Mouse (Mus musculus): ENCODE data around the gene Tmem184b.

Gene Tmem184b

GRCm38 (mm10) chr15:79370281-79370843 lies 33.0 kb downstream of the Tmem184b start:
- in situ Hi-C loops (cut with MboI; ENCODE audit: unreplicated experiment in 2 of 2) = loop anchor here in 1 of 2 experiments (5.0 to 10.0 kb wide), 3 partner anchors 53 to 106 kb away; no protein-coding TSS in a partner anchor

GRCm38 (mm10) chr15:79369452-79370280 lies 33.7 kb downstream of the Tmem184b start:
- in situ Hi-C loops (cut with MboI; ENCODE audit: unreplicated experiment in 2 of 2) = loop anchor here in 1 of 2 experiments (5.0 to 10.0 kb wide), 3 partner anchors 52 to 105 kb away; no protein-coding TSS in a partner anchor

- in situ Hi-C loops (cut with MboI; ENCODE audit: unreplicated experiment in 2 of 2) = no loop called here
Measured at GRCm38 (mm10) chr15:79368861-79369440, 34.4 kb downstream of the Tmem184b start.

GRCm38 (mm10) chr15:79368313-79368811 lies 35.0 kb downstream of the Tmem184b start:
- in situ Hi-C loops (cut with MboI; ENCODE audit: unreplicated experiment in 2 of 2) = no loop called here

- in situ Hi-C loops (cut with MboI; ENCODE audit: unreplicated experiment in 2 of 2) = no loop called here
Measured at GRCm38 (mm10) chr15:79366402-79366801, 37.0 kb downstream of the Tmem184b start.

GRCm38 (mm10) chr15:79365068-79365467 lies 38.3 kb downstream of the Tmem184b start:
- in situ Hi-C loops (cut with MboI; ENCODE audit: unreplicated experiment in 2 of 2) = no loop called here

- in situ Hi-C loops (cut with MboI; ENCODE audit: unreplicated experiment in 2 of 2) = loop anchor here in 1 of 2 experiments (5.0 kb wide), 1 partner anchor 42 kb away; no protein-coding TSS in a partner anchor
Measured at GRCm38 (mm10) chr15:79364120-79364519, 39.2 kb downstream of the Tmem184b start.

- in situ Hi-C loops (cut with MboI; ENCODE audit: unreplicated experiment in 2 of 2) = loop anchor here in 1 of 2 experiments (5.0 kb wide), 1 partner anchor 39 kb away; no protein-coding TSS in a partner anchor
Measured at GRCm38 (mm10) chr15:79361023-79361422, 42.3 kb downstream of the Tmem184b start.

- in situ Hi-C loops (cut with MboI; ENCODE audit: unreplicated experiment in 2 of 2) = loop anchor here in 1 of 2 experiments (5.0 kb wide), 1 partner anchor 38 kb away; no protein-coding TSS in a partner anchor
Measured at GRCm38 (mm10) chr15:79360371-79360770, 43.0 kb downstream of the Tmem184b start.

GRCm38 (mm10) chr15:79359954-79360353 lies 43.4 kb downstream of the Tmem184b start:
- in situ Hi-C loops (cut with MboI; ENCODE audit: unreplicated experiment in 2 of 2) = loop anchor here in 1 of 2 experiments (5.0 kb wide), 1 partner anchor 38 kb away; no protein-coding TSS in a partner anchor

- in situ Hi-C loops (cut with MboI; ENCODE audit: unreplicated experiment in 2 of 2) = no loop called here
Measured at GRCm38 (mm10) chr15:79357974-79358690, 45.2 kb downstream of the Tmem184b start.

- in situ Hi-C loops (cut with MboI; ENCODE audit: unreplicated experiment in 2 of 2) = no loop called here
Measured at GRCm38 (mm10) chr15:79357036-79357911, 46.1 kb downstream of the Tmem184b start.

- in situ Hi-C loops (cut with MboI; ENCODE audit: unreplicated experiment in 2 of 2) = no loop called here
Measured at GRCm38 (mm10) chr15:79356481-79356880, 46.9 kb downstream of the Tmem184b start.

- in situ Hi-C loops (cut with MboI; ENCODE audit: unreplicated experiment in 2 of 2) = no loop called here
Measured at GRCm38 (mm10) chr15:79354619-79355018, 48.8 kb downstream of the Tmem184b start.

- in situ Hi-C loops (cut with MboI; ENCODE audit: unreplicated experiment in 2 of 2) = no loop called here
Measured at GRCm38 (mm10) chr15:79353690-79354305, 49.6 kb downstream of the Tmem184b start.

- in situ Hi-C loops (cut with MboI; ENCODE audit: unreplicated experiment in 2 of 2) = no loop called here
Measured at GRCm38 (mm10) chr15:79352479-79352878, 50.9 kb downstream of the Tmem184b start.

- in situ Hi-C loops (cut with MboI; ENCODE audit: unreplicated experiment in 2 of 2) = no loop called here
Measured at GRCm38 (mm10) chr15:79351331-79351767, 52.0 kb downstream of the Tmem184b start.

- in situ Hi-C loops (cut with MboI; ENCODE audit: unreplicated experiment in 2 of 2) = no loop called here
Measured at GRCm38 (mm10) chr15:79350866-79351265, 52.5 kb downstream of the Tmem184b start.

GRCm38 (mm10) chr15:79348651-79349050 lies 54.7 kb downstream of the Tmem184b start:
- in situ Hi-C loops (cut with MboI; ENCODE audit: unreplicated experiment in 2 of 2) = loop anchor here in 1 of 2 experiments (25.0 kb wide), 1 partner anchor 461 kb away; the partner anchor contains the start of genes Gga1, Gm49510 and Sh3bp1
